Mouse (Mus musculus) midbrain, embryonic 11.5 days (tissue): ENCODE measurements around the gene Pou3f1. TPM values are rescaled to one million over a fixed set of nuclear protein-coding genes. Genes with fewer than 3 reads are reported as not detected.

Experiments used
- ATAC-seq: fragments of 200-750 bp; cut with Nextera tagmentation; 2 replicates; pipeline ENCODE4 v1.8.0; 2017; ENCODE audit warnings: moderate TSS enrichment, moderate library complexity; ENCODE audit not compliant: low FRiP score
- DNase-seq: peaks from one replicate; pipeline ENCODE4 v3.0.0; 2015; ENCODE audit warnings: low spot score; ENCODE audit errors: missing footprints
- H3K27ac ChIP-seq: fragments of 300-500 bp; sonication (generic); 2 replicates; pipeline ENCODE4 v1.5.1; 2014; ENCODE audit warnings: low read depth, low read length
- H3K27me3 ChIP-seq: fragments of 300-500 bp; sonication (generic); 2 replicates; pipeline ENCODE4 v1.6.1; 2014; ENCODE audit warnings: mild to moderate bottlenecking, low read length, moderate library complexity, mixed read lengths; ENCODE audit not compliant: control insufficient read depth, insufficient read depth
- H3K36me3 ChIP-seq: fragments of 300-500 bp; sonication (generic); 2 replicates; pipeline ENCODE4 v1.6.1; 2014; ENCODE audit warnings: mild to moderate bottlenecking, low read length, moderate library complexity, mixed read lengths; ENCODE audit not compliant: control insufficient read depth, insufficient read depth
- H3K4me1 ChIP-seq: fragments of 300-500 bp; sonication (generic); 2 replicates; pipeline ENCODE4 v1.6.1; 2014; ENCODE audit warnings: low read length; ENCODE audit not compliant: control insufficient read depth, insufficient read depth
- H3K4me2 ChIP-seq: fragments of 300-500 bp; sonication (generic); 2 replicates; pipeline ENCODE4 v1.6.1; 2014; ENCODE audit warnings: mild to moderate bottlenecking, moderate library complexity
- H3K4me3 ChIP-seq: fragments of 300-500 bp; sonication (generic); 2 replicates; pipeline ENCODE4 v1.5.1; 2014; ENCODE audit warnings: low read depth, low read length
- H3K9ac ChIP-seq: fragments of 300-500 bp; sonication (generic); 2 replicates; pipeline ENCODE4 v1.6.1; 2014; ENCODE audit warnings: low read length
- H3K9me3 ChIP-seq: fragments of 300-500 bp; sonication (generic); 2 replicates; pipeline ENCODE4 v1.6.1; 2016; ENCODE audit warnings: low read length; ENCODE audit not compliant: control insufficient read depth
- WGBS: fragments of 180-500 bp; shearing (Covaris S2); extraction: QIAGEN DNeasy Blood & Tissue Kit; methylation state at CpG from one replicate; pipeline ENCODE4 v1.1.7; 2014; 5-methylcytosine and 5-hydroxymethylcytosine counted together
- polyA plus RNA-seq: library from polyadenylated mRNA; unstranded; fragments of >200 nt; fragmentation: Nextera tagmentation; extraction: Ambion mirVana; gene quantifications from 2 replicates; pipeline ENCODE4 v1.2.1, GENCODE M21; 2014

The Pou3f1 gene
- polyA plus RNA-seq, 1 experiment from 2014 or later = 20.5 TPM

DNA sequence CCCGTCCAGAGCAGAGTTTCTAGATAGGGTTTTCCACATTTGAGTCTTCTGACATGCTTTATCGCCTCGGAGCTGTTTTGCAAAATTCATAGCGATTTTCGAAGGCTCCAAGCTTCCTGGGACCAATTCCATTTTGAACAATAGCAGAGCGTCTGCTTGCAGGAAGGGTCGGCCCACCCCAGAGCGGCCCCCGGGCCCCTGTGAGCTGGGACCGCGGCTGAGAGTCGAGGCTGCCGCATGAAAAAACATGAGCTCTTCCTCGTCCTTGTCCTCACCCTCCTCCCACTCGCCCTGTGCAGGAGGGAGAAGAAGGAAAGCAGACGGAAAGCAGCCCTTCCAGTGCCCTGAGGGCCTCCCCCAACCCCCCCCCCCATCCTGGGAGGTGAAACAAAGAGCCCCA, 38.0 kb upstream of the Pou3f1 start:
- peak; percentile 79 for ATAC-seq
- peaks cover 2% of the 10 kb centered on the region; the same call in 1 of the 2 replicates for H3K27me3 ChIP-seq
- WGBS = 8% methylated on average over 16 of the region's 16 CpGs
- H3K4me2 ChIP-seq = peak overlapping the region; percentile 24
- H3K4me1 ChIP-seq = peaks cover 21% of the 10 kb centered on the region
- H3K27ac ChIP-seq = peak overlapping the region; percentile 40
- no peaks in the 10 kb centered on the region for H3K36me3 ChIP-seq
- no peaks in the 10 kb centered on the region for H3K9me3 ChIP-seq
- H3K4me3 ChIP-seq = no peak overlapping the region
- H3K9ac ChIP-seq = peak overlapping the region; percentile 55
- DNase-seq = peak; percentile 90

DNA sequence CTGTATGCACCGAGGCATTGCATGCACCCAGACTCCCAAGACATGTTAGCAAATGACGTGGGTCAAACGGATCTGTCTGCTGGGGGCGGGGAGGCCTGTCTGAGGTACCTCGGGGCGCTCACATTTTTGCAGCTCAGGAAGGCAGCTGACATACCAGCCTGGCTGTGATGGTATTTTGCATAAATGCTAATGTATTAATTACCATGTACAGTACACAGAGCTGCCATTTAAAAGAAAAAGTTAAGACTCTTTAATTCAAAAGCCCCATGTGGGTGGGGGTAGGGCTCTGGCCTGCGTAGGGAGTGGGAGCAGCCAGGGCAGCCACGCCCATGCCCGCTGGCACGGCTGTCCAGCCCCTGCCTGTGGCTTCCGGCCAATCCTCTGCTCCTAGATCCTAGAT, 35.2 kb upstream of the Pou3f1 start:
- peaks cover 2% of the 10 kb centered on the region; the same call in 1 of the 2 replicates for H3K27me3 ChIP-seq
- no peak overlapping the region for H3K9ac ChIP-seq
- H3K4me3 ChIP-seq = no peak overlapping the region
- WGBS = 80% methylated on average over 11 of the region's 11 CpGs
- H3K4me2 ChIP-seq = no peak overlapping the region
- H3K36me3 ChIP-seq = no peaks in the 10 kb centered on the region
- no peaks in the 10 kb centered on the region for H3K9me3 ChIP-seq
- no peak for DNase-seq
- no peak for ATAC-seq
- no peak overlapping the region for H3K27ac ChIP-seq
- H3K4me1 ChIP-seq = peaks cover 25% of the 10 kb centered on the region

DNA sequence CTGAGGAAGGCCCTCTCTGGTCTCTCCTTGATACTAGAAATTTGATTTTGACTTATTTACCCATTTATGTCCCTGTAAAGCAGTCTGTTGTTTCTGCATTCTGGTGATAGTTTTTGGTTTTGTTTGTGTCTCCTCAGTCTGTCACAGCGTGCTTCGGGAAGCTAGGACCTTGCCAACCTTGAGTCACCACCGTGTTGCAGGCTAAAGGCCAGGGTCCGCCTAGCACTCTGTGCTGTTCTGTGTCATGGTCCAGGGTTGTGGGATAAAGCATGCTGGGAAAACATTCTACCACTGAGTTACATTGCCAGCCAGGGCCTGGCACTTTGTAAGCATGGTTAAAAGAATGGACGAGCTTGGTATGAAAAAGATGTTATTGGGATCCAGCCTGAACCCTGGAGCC, 34.0 kb upstream of the Pou3f1 start:
- Histone ChIP-seq H3K36me3 (no peaks in the 10 kb centered on the region), H3K4me3 (no peak overlapping the region), H3K27ac (no peak overlapping the region), H3K9ac (no peak overlapping the region), H3K9me3 (no peaks in the 10 kb centered on the region), H3K4me1 (peaks cover 27% of the 10 kb centered on the region), H3K4me2 (no peak overlapping the region), H3K27me3 (peaks cover 2% of the 10 kb centered on the region; the same call in 1 of the 2 replicates)
- 91% methylated on average over 5 of the region's 5 CpGs for WGBS
- DNase-seq = no peak
- no peak for ATAC-seq

DNA sequence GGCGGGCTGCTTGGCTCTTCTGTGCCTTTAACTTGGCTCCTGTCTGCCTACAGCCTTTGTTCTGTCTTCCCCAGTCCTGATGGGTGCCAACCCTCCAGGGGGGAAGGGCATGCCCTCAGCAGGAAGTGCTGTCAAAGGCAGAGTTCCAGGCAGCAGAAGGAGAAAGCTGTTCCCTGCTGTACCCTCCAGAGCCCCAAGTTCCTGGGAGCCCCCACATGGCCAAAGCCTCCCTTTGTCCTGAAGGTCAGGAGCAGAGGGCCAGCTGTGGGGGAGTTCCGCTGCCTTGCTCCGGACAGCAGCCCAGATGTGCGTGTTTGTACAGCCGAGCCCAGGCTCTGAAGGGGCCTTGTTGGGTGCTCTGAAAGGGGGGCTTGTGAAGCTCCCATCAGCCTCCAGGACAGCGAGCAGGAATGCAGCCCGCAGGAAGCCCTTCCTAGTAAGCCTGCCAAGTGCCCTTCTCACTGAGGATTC, 32.5 kb upstream of the Pou3f1 start:
- H3K9me3 ChIP-seq = no peaks in the 10 kb centered on the region
- WGBS = 26% methylated on average over 7 of the region's 7 CpGs
- peaks cover 1% of the 10 kb centered on the region; the same call in 1 of the 2 replicates for H3K27me3 ChIP-seq
- ATAC-seq (no peak), DNase-seq (no peak)
- no peak overlapping the region for H3K27ac ChIP-seq
- no peak overlapping the region for H3K4me3 ChIP-seq
- peak overlapping the region; percentile 40 for H3K9ac ChIP-seq
- peaks cover 14% of the 10 kb centered on the region for H3K4me1 ChIP-seq
- H3K36me3 ChIP-seq = no peaks in the 10 kb centered on the region
- H3K4me2 ChIP-seq = no peak overlapping the region

DNA sequence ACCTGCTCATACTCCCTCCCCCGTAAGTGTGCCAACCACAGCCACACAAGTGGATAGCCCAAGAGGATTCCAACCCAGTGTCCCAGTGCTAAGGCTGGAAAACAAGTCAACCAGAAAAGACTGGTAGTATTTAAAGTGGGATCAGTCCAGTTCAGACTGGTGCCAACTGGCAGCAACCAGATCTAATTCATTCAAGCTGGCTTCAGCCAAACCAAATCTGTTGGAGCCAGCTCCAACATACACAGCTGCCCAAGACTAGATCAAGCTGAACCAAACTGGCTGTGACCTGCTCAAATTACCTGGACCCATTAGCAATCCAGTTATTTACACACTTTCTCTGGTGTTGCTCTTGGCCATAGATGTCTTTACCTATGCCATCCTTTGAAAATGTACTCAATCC, 29.8 kb upstream of the Pou3f1 start:
- no peaks in the 10 kb centered on the region for H3K27me3 ChIP-seq
- DNase-seq (no peak), ATAC-seq (no peak)
- H3K9me3 ChIP-seq = no peaks in the 10 kb centered on the region
- H3K36me3 ChIP-seq = no peaks in the 10 kb centered on the region
- peaks cover 13% of the 10 kb centered on the region for H3K4me1 ChIP-seq
- 75% methylated on average over 1 of the region's 1 CpGs for WGBS
- H3K27ac ChIP-seq = no peak overlapping the region
- H3K4me2 ChIP-seq = no peak overlapping the region
- H3K9ac ChIP-seq = no peak overlapping the region
- H3K4me3 ChIP-seq = no peak overlapping the region

DNA sequence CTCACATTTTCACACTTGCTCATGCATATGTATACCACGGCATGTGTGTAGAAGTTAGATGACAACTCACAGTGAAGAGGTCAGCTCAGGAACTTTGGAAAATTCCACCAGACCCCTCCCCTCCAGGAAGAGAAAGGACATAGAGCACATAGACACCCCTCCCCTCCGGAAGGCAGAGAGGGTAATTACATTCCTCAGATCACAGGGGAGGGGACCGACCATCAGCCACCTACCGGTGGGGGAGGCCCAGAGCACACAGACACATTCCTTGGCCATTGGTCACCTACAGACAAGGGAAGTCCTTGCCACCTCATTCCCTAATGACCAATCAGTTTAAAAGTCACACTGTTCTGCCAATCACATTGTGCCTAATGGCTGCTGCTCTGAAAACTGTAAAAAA, 25.2 kb upstream of the Pou3f1 start:
- ATAC-seq = no peak
- H3K4me1 ChIP-seq = peaks cover 2% of the 10 kb centered on the region
- H3K4me3 ChIP-seq = no peak overlapping the region
- no peaks in the 10 kb centered on the region for H3K27me3 ChIP-seq
- H3K9me3 ChIP-seq = no peaks in the 10 kb centered on the region
- H3K27ac ChIP-seq = no peak overlapping the region
- no peak overlapping the region for H3K9ac ChIP-seq
- no peak for DNase-seq
- H3K4me2 ChIP-seq = no peak overlapping the region
- no peaks in the 10 kb centered on the region for H3K36me3 ChIP-seq
- WGBS = 64% methylated on average over 4 of the region's 4 CpGs

DNA sequence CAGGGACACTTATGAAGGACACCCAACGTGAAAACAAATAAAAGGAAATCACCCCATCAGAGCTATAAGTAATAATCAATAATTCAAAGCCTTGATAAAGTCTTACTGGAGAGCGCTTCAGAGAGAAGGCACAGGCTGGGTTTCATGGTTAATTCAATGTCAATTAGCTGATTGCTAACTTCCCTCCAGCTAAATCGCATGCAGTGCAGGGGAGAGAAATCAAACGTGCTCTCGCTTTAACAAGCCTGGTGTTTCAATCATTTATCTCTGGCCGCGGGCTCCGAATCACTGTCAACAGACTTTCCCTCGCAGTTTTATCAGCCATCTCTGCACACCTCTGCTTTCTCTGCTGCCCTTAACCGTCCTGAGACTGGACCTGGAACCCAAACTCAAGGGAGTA, 23.8 kb upstream of the Pou3f1 start:
- ATAC-seq (no peak), DNase-seq (no peak)
- Histone ChIP-seq H3K36me3 (no peaks in the 10 kb centered on the region), H3K4me1 (no peaks in the 10 kb centered on the region), H3K27me3 (no peaks in the 10 kb centered on the region), H3K4me2 (no peak overlapping the region), H3K9ac (no peak overlapping the region), H3K9me3 (no peaks in the 10 kb centered on the region), H3K27ac (no peak overlapping the region), H3K4me3 (no peak overlapping the region)
- WGBS = 75% methylated on average over 10 of the region's 10 CpGs

DNA sequence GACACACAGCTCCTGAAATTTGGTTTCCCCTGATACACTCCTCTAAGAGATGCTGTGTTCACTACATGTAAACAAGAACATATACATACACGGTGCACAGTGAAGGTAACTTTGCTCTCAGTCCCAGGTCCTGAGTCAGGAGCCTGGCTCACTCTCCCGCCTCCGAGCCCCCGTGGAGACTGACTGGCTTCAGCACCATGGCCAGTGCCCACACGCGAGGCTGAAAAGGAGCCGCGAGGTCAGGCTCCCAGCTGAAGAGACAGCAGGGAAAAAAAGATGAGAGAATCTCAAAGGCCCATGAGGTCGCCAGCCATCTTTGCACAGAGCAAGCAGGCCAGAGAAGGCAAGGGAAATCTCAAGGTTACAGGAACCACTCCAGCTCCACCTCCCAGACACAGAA, 23.3 kb upstream of the Pou3f1 start:
- Histone ChIP-seq H3K27ac (no peak overlapping the region), H3K9ac (no peak overlapping the region), H3K4me1 (no peaks in the 10 kb centered on the region), H3K36me3 (no peaks in the 10 kb centered on the region), H3K9me3 (no peaks in the 10 kb centered on the region), H3K4me3 (no peak overlapping the region), H3K4me2 (no peak overlapping the region), H3K27me3 (no peaks in the 10 kb centered on the region)
- 10% methylated on average over 9 of the region's 9 CpGs for WGBS
- ATAC-seq (no peak), DNase-seq (no peak)

DNA sequence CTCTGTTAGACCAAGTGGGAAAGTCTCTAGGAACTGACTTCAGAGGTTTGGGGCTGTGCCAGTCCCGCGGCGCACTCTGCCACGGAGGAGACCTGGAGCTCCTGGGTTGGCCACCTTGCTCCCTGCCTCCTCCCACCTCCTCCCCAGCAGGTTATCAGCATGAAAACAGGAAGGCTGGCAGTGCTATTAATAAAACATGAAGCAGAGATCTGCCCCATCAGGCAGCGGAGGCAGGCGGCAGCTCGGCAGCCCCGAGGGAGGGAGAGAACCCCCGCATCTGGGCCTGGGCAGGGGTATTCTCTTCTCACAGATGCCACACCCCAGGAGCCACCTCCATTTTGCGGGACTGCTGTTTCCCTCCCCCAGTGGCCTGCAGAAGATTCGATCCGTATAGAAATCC, 16.9 kb upstream of the Pou3f1 start:
- 27% methylated on average over 12 of the region's 12 CpGs for WGBS
- Histone ChIP-seq H3K4me3 (no peak overlapping the region), H3K4me2 (no peak overlapping the region)

More for the DNA sequence above, 16.9 kb upstream of the Pou3f1 start:
- H3K9me3 ChIP-seq = no peaks in the 10 kb centered on the region
- no peak overlapping the region for H3K27ac ChIP-seq
- no peaks in the 10 kb centered on the region for H3K27me3 ChIP-seq
- DNase-seq = no peak
- H3K36me3 ChIP-seq = no peaks in the 10 kb centered on the region
- H3K9ac ChIP-seq = no peak overlapping the region
- peaks cover 5% of the 10 kb centered on the region for H3K4me1 ChIP-seq
- no peak for ATAC-seq
